Mouse (Mus musculus) lung, adult 2 months (tissue): ENCODE measurements around the gene Ide. TPM values are rescaled to one million over a fixed set of nuclear protein-coding genes. Genes with fewer than 3 reads are reported as not detected.

Experiments
- DNase-seq: peaks from one replicate; pipeline ENCODE4 v3.0.0; 2022
- H3K4me1 ChIP-seq: fragments of 200-500 bp; 2 replicates; pipeline ENCODE4 v1.6.1; 2011; ENCODE audit warnings: low read length; ENCODE audit not compliant: control insufficient read depth, insufficient read depth
- H3K4me3 ChIP-seq: fragments of 200-500 bp; replicated peaks from 2 replicates; pipeline ENCODE3; 2011; ENCODE audit warnings: low read depth, mild to moderate bottlenecking, control low read depth, low read length; ENCODE audit errors: extremely low read depth
- CTCF ChIP-seq: fragments of 200-500 bp; IDR thresholded peaks from 2 replicates; pipeline ENCODE4 v1.5.1; 2011; ENCODE audit warnings: mild to moderate bottlenecking, low read length, control low read depth; ENCODE audit not compliant: insufficient read depth
- POLR2A ChIP-seq: fragments of 200-500 bp; IDR thresholded peaks from 2 replicates; pipeline ENCODE4 v1.6.1; 2011; ENCODE audit warnings: low read depth, mild to moderate bottlenecking, control low read depth, low read length, borderline replicate concordance; ENCODE audit errors: extremely low read depth
- WGBS: fragments of 180-500 bp; shearing (Covaris S2); methylation state at CpG from one replicate; pipeline ENCODE4 v1.1.7; 2018; 5-methylcytosine and 5-hydroxymethylcytosine counted together
- polyA plus RNA-seq: library from polyadenylated mRNA; depleted of rRNA; stranded (reverse); fragments of >200 nt; gene quantifications from 2 replicates; pipeline ENCODE4 v1.2.3, GENCODE M21; 2012; rRNA removed

The Ide gene
- 9.5 and 34.9 TPM in 2 replicates for polyA plus RNA-seq

- WGBS: 72% methylated on average over 4 of the region's 4 CpGs
- DNase-seq: no peak
- TF ChIP-seq POLR2A (no peak), CTCF (no peak)
- Histone ChIP-seq H3K4me1 (no peaks in the 10 kb centered on the region), H3K4me3 (no peak within 1 kb of the TSS)
Observed at GRCm38 (mm10) chr19:37337752-37338151, at the start of gene Ide. Ide (minus strand) TSS chr19:37337852.

- H3K4me1 ChIP-seq: no peaks in the 10 kb centered on the region
- TF ChIP-seq CTCF (no peak), POLR2A (no peak)
- 66% methylated on average over 3 of the region's 3 CpGs for WGBS
- DNase-seq: no peak
- no peak overlapping the region for H3K4me3 ChIP-seq
Observed at GRCm38 (mm10) chr19:37386126-37386525, 48.5 kb upstream of the Ide start.

- no peak overlapping the region for H3K4me3 ChIP-seq
Observed at GRCm38 (mm10) chr19:37378816-37379215, 41.2 kb upstream of the Ide start.

GRCm38 (mm10) chr19:37377404-37377990 lies 39.8 kb upstream of the Ide start:
- 12% methylated on average over 8 of the region's 8 CpGs for whole genome bisulfite sequencing
- no peak for TF ChIP-seq POLR2A
- no peak for TF ChIP-seq CTCF
- no peak overlapping the region for H3K4me3 ChIP-seq
- DNase-seq: no peak
- no peaks in the 10 kb centered on the region for H3K4me1 ChIP-seq

More at GRCm38 (mm10) chr19:37378816-37379215, 41.2 kb upstream of the Ide start:
- no peaks in the 10 kb centered on the region for H3K4me1 ChIP-seq
- no peak for DNase-seq
- 78% methylated on average over 6 of the region's 6 CpGs for WGBS
- TF ChIP-seq CTCF (no peak), POLR2A (no peak)

GRCm38 (mm10) chr19:37376841-37377240 lies 39.2 kb upstream of the Ide start:
- Histone ChIP-seq H3K4me3 (peak overlapping the region; percentile 51), H3K4me1 (no peaks in the 10 kb centered on the region)
- DNase-seq: no peak
- 2% methylated on average over 11 of the region's 11 CpGs for WGBS
- no peak for TF ChIP-seq CTCF
- TF ChIP-seq POLR2A: no peak

- under 1% methylated on average over 73 of the region's 73 CpGs for WGBS
- TF ChIP-seq CTCF (no peak), POLR2A (peak; percentile 84; the same call in 1 of the 2 replicates)
- no peaks in the 10 kb centered on the region for H3K4me1 ChIP-seq
- peak; percentile 96 for DNase-seq
- H3K4me3 ChIP-seq: peak within 1 kb of the TSS; percentile 77
Observed at GRCm38 (mm10) chr19:37375755-37376615, 38.3 kb upstream of the Ide start, which contains the start of gene Kif11. Kif11 (plus strand) TSS chr19:37376403.

- H3K4me1 ChIP-seq: no peaks in the 10 kb centered on the region
Observed at GRCm38 (mm10) chr19:37374941-37375754, 37.5 kb upstream of the Ide start.

GRCm38 (mm10) chr19:37370356-37370755 lies 32.7 kb upstream of the Ide start:
- Histone ChIP-seq H3K4me3 (no peak overlapping the region), H3K4me1 (no peaks in the 10 kb centered on the region)
- 83% methylated on average over 5 of the region's 5 CpGs for WGBS
- no peak for TF ChIP-seq POLR2A
- DNase-seq: no peak

More at GRCm38 (mm10) chr19:37374941-37375754, 37.5 kb upstream of the Ide start:
- no peak for DNase-seq
- WGBS: 18% methylated on average over 7 of the region's 7 CpGs
- peak overlapping the region; percentile 73 for H3K4me3 ChIP-seq
- no peak for TF ChIP-seq CTCF

- 76% methylated on average over 4 of the region's 4 CpGs for WGBS
- no peaks in the 10 kb centered on the region for H3K4me1 ChIP-seq
- no peak overlapping the region for H3K4me3 ChIP-seq
- DNase-seq: no peak
- no peak for TF ChIP-seq POLR2A
- no peak for TF ChIP-seq CTCF
Observed at GRCm38 (mm10) chr19:37369921-37370320, 32.3 kb upstream of the Ide start.
